Mouse (Mus musculus): ENCODE measurements around the gene Vmn1r178.
"Not testable (repeated sequence)": the region's sequence is repeated elsewhere in the genome, so short reads cannot be mapped to it uniquely, and the experiment has no call there.

Gene Vmn1r178

GRCm38 (mm10) chr7:23891709-23892108 lies at the start of gene Vmn1r178:
Gene Vmn1r178 (plus strand): TSS chr7:23892009.
- DNase-seq (ENCODE audit: low read depth, low spot score), result no peak

GRCm38 (mm10) chr7:23866349-23866748 lies 25.5 kb upstream of the Vmn1r178 start, which contains the start of gene Vmn1r177:
Gene Vmn1r177 (minus strand): TSS chr7:23866449.
- not testable (repeated sequence) for DNase-seq (ENCODE audit: low read depth, low spot score)

GRCm38 (mm10) chr7:23876918-23877317 lies 14.9 kb upstream of the Vmn1r178 start:
- DNase-seq (ENCODE audit: low read depth, low spot score), result not testable (repeated sequence)

- DNase-seq (ENCODE audit: low read depth, low spot score), result no peak
Measured at GRCm38 (mm10) chr7:23926678-23927077, 34.9 kb downstream of the Vmn1r178 start, which contains the start of gene Vmn1r179. Gene Vmn1r179 (plus strand): TSS chr7:23926978.
